Mouse (Mus musculus) stomach, embryonic 14.5 days (tissue): ENCODE measurements around the gene Smad5. TPM values are rescaled to one million over a fixed set of nuclear protein-coding genes. Genes with fewer than 3 reads are reported as not detected.

Experiments used
- ATAC-seq: fragments of 200-750 bp; cut with Nextera tagmentation; 2 replicates; pipeline ENCODE4 v1.8.0; 2017; ENCODE audit warnings: low read depth, moderate TSS enrichment; ENCODE audit not compliant: insufficient number of reproducible peaks, insufficient read depth, low FRiP score
- H3K27ac ChIP-seq: fragments of 300-500 bp; sonication (generic); 2 replicates; pipeline ENCODE4 v1.5.1; 2014; ENCODE audit warnings: mild to moderate bottlenecking, low read length, moderate library complexity, mixed read lengths
- H3K27me3 ChIP-seq: fragments of 300-500 bp; sonication (generic); 2 replicates; pipeline ENCODE4 v1.6.1; 2014; ENCODE audit warnings: low read length, control low read depth, mixed read lengths; ENCODE audit not compliant: control insufficient read depth, insufficient read depth
- H3K36me3 ChIP-seq: fragments of 300-500 bp; sonication (generic); 2 replicates; pipeline ENCODE4 v1.6.1; 2014; ENCODE audit warnings: mild to moderate bottlenecking, control low read depth, low read length, moderate library complexity, mixed read lengths; ENCODE audit not compliant: control insufficient read depth, insufficient read depth
- H3K4me1 ChIP-seq: fragments of 300-500 bp; sonication (generic); 2 replicates; pipeline ENCODE4 v1.6.1; 2014; ENCODE audit warnings: low read length, control low read depth, mixed read lengths; ENCODE audit not compliant: control insufficient read depth, insufficient read depth
- H3K4me2 ChIP-seq: fragments of 300-500 bp; sonication (generic); replicated peaks from 2 replicates; pipeline ENCODE4 v1.6.1; 2014; ENCODE audit warnings: low read depth, low read length, control low read depth
- H3K4me3 ChIP-seq: fragments of 300-500 bp; sonication (generic); 2 replicates; pipeline ENCODE4 v1.5.1; 2014; ENCODE audit warnings: low read depth, low read length, control low read depth
- H3K9ac ChIP-seq: fragments of 300-500 bp; sonication (generic); replicated peaks from 2 replicates; pipeline ENCODE4 v1.6.1; 2014; ENCODE audit warnings: low read depth, mild to moderate bottlenecking, control low read depth, low read length, moderate library complexity, mixed read lengths
- H3K9me3 ChIP-seq: fragments of 300-500 bp; sonication (generic); 2 replicates; pipeline ENCODE4 v1.6.1; 2016; ENCODE audit warnings: low read depth, low read length, control low read depth; ENCODE audit not compliant: control insufficient read depth
- WGBS: fragments of 180-500 bp; shearing (Covaris S2); extraction: QIAGEN DNeasy Blood & Tissue Kit; methylation state at CpG from one replicate; pipeline ENCODE4 v1.1.7; 2014; 5-methylcytosine and 5-hydroxymethylcytosine counted together
- polyA plus RNA-seq: library from polyadenylated mRNA; unstranded; fragments of >200 nt; fragmentation: Nextera tagmentation; extraction: Ambion mirVana; gene quantifications from 2 replicates; pipeline ENCODE4 v1.2.1, GENCODE M21; 2014

Smad5 gene
- polyA plus RNA-seq, 1 experiment from 2014 or later: 52.7 TPM

- no peak for ATAC-seq
- no peak overlapping the region for H3K4me3 ChIP-seq
- no peak overlapping the region for H3K27ac ChIP-seq
- H3K9me3 ChIP-seq: no peaks in the 10 kb centered on the region
- no peak overlapping the region for H3K9ac ChIP-seq
- no peaks in the 10 kb centered on the region for H3K27me3 ChIP-seq
- no peaks in the 10 kb centered on the region for H3K4me1 ChIP-seq
- WGBS: 85% methylated on average over 3 of the region's 3 CpGs
- H3K36me3 ChIP-seq: no peaks in the 10 kb centered on the region
- no peak overlapping the region for H3K4me2 ChIP-seq
Observed at GRCm38 (mm10) chr13:56781697-56782096, 78.9 kb downstream of the Smad5 start.

GRCm38 (mm10) chr13:56782621-56783020 is 79.8 kb downstream of the Smad5 start:
- 86% methylated on average over 1 of the region's 1 CpGs for WGBS
- Histone ChIP-seq H3K27me3 (no peaks in the 10 kb centered on the region), H3K9me3 (no peaks in the 10 kb centered on the region), H3K36me3 (no peaks in the 10 kb centered on the region), H3K9ac (no peak overlapping the region), H3K4me1 (no peaks in the 10 kb centered on the region), H3K4me2 (no peak overlapping the region), H3K27ac (no peak overlapping the region), H3K4me3 (no peak overlapping the region)
- ATAC-seq: no peak

GRCm38 (mm10) chr13:56790683-56791082 is 87.9 kb downstream of the Smad5 start:
- no peaks in the 10 kb centered on the region for H3K4me1 ChIP-seq
- no peak overlapping the region for H3K4me3 ChIP-seq
- no peak for ATAC-seq
- no peaks in the 10 kb centered on the region for H3K27me3 ChIP-seq
- H3K9ac ChIP-seq: no peak overlapping the region
- no peaks in the 10 kb centered on the region for H3K9me3 ChIP-seq
- no peaks in the 10 kb centered on the region for H3K36me3 ChIP-seq
- no peak overlapping the region for H3K27ac ChIP-seq
- WGBS: 91% methylated on average over 3 of the region's 3 CpGs
- H3K4me2 ChIP-seq: no peak overlapping the region

Other genes starting within 250 kb of the Smad5 start
- gene Il9, start 220.8 kb upstream of the Smad5 start, polyA plus RNA-seq: not detected in 2 replicates
- gene Fbxl21, start 180.5 kb upstream of the Smad5 start, polyA plus RNA-seq: 2.5 and 3.2 TPM in 2 replicates
- gene Lect2, start 154.5 kb upstream of the Smad5 start, polyA plus RNA-seq: not detected in 2 replicates
- gene Tgfbi, start 93.5 kb upstream of the Smad5 start, polyA plus RNA-seq: 123 and 134 TPM in 2 replicates
- 4.5 and 5.0 TPM in 2 replicates for gene Gm45623, start 50.8 kb downstream of the Smad5 start, polyA plus RNA-seq
- gene Trpc7, start 193.0 kb downstream of the Smad5 start, polyA plus RNA-seq: 0.20 TPM in 1 of 2 replicates, not detected in the other